Mouse (Mus musculus) adrenal gland, adult (tissue): ENCODE results near the gene Zrsr1.
A peak's percentile ranks its signal among the peaks of the same experiment; 100 is the strongest.

Source experiments
- DNase-seq, 2 experiments: peaks; one replicate each; pipeline ENCODE4 v3.0.0; 2022 to 2023; ENCODE audit warnings: low spot score in 1 of 2; ENCODE audit not compliant: inconsistent age in 2 of 2

The Zrsr1 gene

GRCm38 (mm10) chr11:22971835-22972709, at the start of gene Zrsr1:
Zrsr1 (plus strand) TSS chr11:22972005.
- peak; percentile 82 to 90 for DNase-seq

GRCm38 (mm10) chr11:22922546-22922945, 49.3 kb upstream of the Zrsr1 start:
- DNase-seq: no peak

GRCm38 (mm10) chr11:22923606-22924005, 48.2 kb upstream of the Zrsr1 start:
- DNase-seq: no peak

GRCm38 (mm10) chr11:22928586-22929169, 43.1 kb upstream of the Zrsr1 start:
- DNase-seq: peak; percentile 23 to 71

DNA sequence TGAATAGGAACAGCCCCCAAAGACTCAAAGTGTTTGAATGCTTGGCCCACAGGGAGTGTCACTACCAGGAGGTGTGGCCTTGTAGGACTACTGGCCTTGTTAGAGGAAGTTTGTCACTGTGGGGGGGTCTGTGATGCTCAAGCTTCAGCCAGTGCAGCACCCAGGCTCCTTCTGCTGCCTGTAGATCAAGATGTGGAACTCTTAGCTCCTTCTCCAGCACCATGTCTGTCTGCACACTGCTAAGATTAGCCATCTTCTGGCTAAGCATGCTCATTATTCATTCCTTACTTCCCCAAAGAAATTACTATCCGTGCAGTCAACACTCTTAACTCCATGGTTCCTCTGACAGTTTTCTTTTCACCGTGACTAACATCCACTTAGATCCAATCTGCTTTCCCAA, 41.7 kb upstream of the Zrsr1 start:
- DNase-seq: no peak

DNA sequence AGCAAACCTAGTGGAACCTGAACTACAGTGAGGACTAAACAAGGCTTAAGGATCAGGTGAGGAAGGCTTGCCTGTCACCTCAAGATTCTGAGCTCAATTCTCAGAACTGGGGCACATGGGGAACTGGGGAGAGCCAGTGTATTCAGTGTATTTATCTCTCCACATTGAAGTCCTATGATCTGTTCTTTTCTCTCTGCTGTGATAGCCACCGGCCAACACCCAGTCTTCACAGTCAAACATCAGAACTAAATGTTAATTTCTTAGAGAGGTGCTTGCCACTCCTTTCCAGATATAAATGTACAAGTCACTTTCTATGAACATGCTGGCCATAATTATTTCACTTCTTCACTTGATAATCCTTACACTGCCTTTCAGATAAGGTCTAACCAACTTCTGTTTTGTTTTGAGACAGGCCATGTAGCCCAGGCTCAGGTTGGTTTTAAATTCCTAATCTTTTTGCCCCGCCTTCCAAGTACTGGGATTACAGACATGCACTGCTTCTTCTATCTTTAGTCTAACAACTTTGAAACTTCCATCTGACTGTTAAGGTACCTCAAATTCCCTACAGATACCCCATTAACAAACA, 40.4 kb upstream of the Zrsr1 start:
- no peak for DNase-seq

- DNase-seq: no peak
Measured at GRCm38 (mm10) chr11:22932167-22932566, 39.6 kb upstream of the Zrsr1 start.

- no peak for DNase-seq
Measured at GRCm38 (mm10) chr11:22936446-22937125, 35.2 kb upstream of the Zrsr1 start.

- DNase-seq: no peak
Measured at GRCm38 (mm10) chr11:22937716-22938316, 34.0 kb upstream of the Zrsr1 start.

- DNase-seq: no peak
Measured at GRCm38 (mm10) chr11:22938983-22939382, 32.8 kb upstream of the Zrsr1 start.

DNA sequence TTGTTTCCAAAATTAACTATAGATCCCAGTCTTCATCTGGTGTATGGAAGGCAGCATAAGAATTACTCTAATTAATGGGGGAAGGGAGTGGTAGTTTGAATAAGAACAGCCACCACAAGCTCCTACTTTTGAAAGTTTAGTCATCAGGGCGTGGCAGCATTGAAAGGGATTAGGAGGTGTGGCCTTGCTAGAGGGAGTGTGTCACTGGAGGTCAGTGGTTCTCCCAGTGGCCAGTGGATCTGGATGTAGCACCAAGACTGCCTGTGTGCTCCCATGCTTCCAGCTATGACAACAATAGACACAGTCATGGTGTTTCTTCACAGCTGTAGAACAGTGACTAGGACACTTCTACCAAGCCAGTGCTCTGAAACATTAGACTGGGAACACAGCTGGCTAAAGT, 22.7 kb upstream of the Zrsr1 start:
- peak in 1 of 2 experiments; percentile 51 for DNase-seq

GRCm38 (mm10) chr11:22950131-22950530, 21.7 kb upstream of the Zrsr1 start:
- DNase-seq: no peak

- DNase-seq: no peak
Measured at GRCm38 (mm10) chr11:22952668-22953067, 19.1 kb upstream of the Zrsr1 start.

DNA sequence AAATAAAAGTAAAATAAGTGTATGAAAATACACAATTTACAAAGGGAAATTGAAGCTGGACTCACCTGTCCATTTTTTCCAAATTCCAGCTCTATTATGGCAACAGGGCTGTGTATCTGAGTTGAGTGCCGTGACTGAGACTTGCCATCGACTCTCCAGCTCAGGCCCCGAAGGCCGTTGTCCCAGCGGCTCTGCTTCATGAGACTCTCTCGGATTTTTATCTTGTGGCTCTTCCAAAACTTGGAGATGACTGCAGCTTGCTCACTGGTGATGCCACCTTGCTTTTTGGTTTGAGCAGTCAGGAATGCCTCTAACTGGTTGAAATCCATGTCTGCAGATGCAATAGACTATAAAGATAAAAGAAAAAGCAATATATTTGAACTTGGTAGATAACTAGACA, 15.5 kb upstream of the Zrsr1 start:
- peak in 1 of 2 experiments; percentile 51 for DNase-seq

DNA sequence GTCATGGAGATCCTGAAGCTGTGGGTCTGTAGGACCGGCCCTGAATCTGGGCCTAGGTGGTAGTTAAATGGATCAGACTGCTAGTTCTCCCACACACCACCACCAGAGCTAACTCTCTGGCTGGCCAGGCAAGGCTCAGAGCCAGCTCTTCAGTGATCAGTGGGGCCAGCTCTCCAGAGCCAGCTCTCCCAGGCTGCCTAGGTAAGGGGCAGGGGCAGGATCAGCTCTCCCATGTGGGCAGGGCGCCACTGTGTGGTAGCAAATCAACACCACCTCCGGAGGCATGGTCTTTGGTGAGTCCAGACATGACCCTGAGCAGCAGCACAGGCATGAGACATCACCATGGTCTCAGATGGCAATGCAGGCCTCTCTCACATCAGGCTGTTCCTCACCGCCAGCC, 15.0 kb upstream of the Zrsr1 start:
- peak; percentile 93 to 96 for DNase-seq

DNA sequence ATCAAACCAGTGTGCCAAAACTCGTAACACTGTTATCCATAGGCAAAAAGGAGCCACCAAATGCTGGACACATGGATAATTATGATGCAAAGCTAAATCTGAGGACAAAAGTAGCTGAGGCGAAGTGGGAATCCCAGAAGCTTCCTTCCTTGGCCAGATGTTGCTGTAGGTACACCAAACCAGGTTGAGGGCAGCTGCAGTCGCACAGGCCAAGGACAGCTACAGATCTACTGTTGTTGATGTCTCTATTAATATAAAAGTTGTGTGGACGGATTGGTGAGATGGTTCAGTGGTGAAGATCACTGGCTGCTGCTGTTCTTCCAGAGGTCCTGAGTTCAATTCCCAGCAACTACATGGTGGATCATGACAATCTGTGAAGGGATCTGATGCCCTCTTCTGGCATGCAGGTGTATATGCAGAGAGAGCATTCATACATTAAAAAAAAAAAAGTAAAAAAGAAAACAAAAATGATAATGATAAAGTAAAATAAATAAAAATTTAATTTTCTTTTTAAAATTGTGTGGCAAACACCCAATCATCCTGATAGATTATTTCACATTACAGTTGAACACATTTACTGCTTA, 13.9 kb upstream of the Zrsr1 start:
- DNase-seq: no peak

DNA sequence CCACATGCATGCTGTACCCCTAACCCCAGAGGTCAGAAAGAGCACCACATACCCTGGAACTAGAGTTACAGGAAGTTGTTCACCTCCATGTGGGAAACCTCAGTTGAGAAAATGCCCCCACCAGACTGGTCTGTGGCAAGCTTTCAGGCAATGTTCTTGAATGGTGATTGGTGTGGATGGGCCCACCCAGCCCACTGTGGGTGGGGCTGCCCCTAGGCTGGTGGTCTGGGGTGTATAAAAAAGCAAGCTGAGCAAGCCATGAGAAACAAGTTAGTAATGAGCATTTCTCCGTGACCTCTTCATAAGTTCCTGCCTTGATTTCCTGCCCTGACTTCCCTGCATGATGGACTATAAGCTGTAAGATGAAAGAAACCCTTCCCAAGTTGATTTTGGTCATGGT, 9.7 kb upstream of the Zrsr1 start:
- no peak for DNase-seq

DNA sequence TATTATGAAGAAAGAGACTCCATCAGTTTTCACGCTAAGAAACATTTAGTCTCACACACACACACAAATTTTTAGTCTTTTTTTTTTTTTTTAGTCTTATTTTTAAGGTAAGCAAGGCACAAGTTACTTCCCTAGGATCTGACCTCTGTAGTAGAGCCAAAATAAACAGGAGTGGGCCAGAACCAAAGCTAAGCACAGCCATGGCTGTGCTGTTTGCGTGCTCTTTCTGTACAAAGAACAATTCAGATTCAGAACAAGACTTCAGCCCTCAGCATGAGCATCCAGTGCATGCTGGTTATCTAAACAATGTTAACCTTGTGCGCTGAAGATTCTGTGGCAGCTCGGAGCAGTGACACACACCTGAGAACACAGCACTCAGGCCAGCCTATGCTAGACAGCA, 7.4 kb upstream of the Zrsr1 start:
- DNase-seq: peak in 1 of 2 experiments; percentile 41

DNA sequence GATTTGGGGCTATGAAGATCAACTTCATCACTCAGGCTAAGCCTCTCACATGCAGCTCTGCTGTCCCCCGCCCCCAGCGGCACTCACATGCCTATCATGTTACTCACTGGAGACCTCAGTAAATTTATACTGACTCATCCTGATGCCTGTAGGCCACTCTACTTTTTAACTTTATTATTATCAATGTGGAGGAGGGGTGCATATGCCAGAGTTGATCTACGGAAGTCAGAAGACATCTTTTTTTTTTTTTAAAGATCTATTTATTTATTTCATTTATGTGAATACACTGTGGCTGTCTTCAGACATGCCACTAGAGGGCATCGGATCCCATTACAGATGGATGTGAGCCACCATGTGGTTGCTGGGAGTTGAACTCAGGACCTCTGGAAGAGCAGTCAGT, 6.3 kb upstream of the Zrsr1 start:
- peak; percentile 80 to 87 for DNase-seq

DNA sequence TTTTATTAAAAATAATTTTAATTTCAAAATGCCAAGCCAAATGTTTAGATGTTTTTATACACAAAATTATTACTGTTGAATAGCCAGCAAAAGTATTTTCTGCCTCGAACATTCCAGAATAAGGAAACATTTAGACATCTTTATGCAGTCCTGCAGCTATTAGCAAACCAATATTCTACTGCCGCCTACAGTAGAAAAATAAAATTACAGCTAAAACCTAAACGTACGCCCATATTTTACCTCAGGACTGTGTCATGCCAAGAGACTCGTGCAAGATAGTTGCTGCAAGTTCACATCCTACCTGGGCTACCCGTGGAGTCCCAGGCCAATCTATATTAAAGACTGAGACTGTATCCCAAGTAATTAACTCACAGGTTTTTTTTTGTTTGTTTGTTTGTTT, 2.3 kb upstream of the Zrsr1 start:
- DNase-seq: peak in 1 of 2 experiments; percentile 70

DNA sequence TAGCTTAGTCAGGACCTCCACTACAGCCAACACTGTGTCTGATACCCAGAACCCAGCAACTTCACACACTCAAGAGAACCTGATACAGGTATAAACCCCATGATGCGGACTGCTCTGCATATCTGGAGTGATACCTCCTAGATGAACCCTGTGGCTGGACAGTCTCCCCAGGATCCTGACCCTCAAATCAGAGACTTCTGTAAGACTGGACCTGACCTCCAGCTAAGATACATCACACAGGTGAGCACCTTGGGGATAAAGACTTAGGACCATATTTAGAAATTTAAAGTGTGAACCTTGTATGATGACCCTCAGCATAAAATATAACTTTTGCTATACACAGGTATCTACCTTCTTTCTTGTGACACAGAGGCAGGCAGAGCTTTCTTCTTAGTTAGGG, 1.3 kb upstream of the Zrsr1 start:
- peak in 1 of 2 experiments; percentile 34 for DNase-seq
